Mouse (Mus musculus): Measurements from ENCODE around the gene Nmbr. TPM values are rescaled to one million over a fixed set of nuclear protein-coding genes. Genes with fewer than 3 reads are reported as not detected.

The Nmbr gene
- total RNA-seq, 2 experiments from 2014 or later, result not detected

Other genes starting within 250 kb of the Nmbr start
- 1 to 10 TPM; 3.8 to 4.3 TPM for gene Adgrg6, start 159.9 kb upstream of the Nmbr start, total RNA-seq (2021)
- gene Vta1, start within 50 bp of the Nmbr start, total RNA-seq (2021), result 10 to 100 TPM; 36.5 to 44.5 TPM
- gene Gje1, start 12.6 kb downstream of the Nmbr start, total RNA-seq (2021), result not detected

Data from heart, postnatal 10 days (tissue).